Mouse (Mus musculus): ENCODE measurements around the gene Txnrd2. TPM values are rescaled to one million over a fixed set of nuclear protein-coding genes. Genes with fewer than 3 reads are reported as not detected.

Gene Txnrd2
- polyA plus RNA-seq, 1 experiment, result 4.3 TPM

GRCm38 (mm10) chr16:18436128-18436527 is 9.9 kb downstream of the Txnrd2 start:
- TF ChIP-seq CTCF (IDR thresholded peaks at IDR 0.05; ENCODE audit: control insufficient read depth, insufficient read depth, insufficient replicate concordance, low read depth, low read length), result no peak
- no peak for TF ChIP-seq POLR2A (IDR thresholded peaks at IDR 0.05; ENCODE audit: control insufficient read depth, low read depth, low read length)
- Histone ChIP-seq H3K36me3 (ENCODE audit: control insufficient read depth, insufficient read depth, low read length) (no peaks in the 10 kb centered on the region), H3K27ac (ENCODE audit: control insufficient read depth, insufficient read depth, low read depth, low read length) (no peak overlapping the region), H3K4me3 (ENCODE audit: control insufficient read depth, low read depth, low read length) (no peak overlapping the region), H3K27me3 (ENCODE audit: control insufficient read depth, insufficient read depth, low read length) (no peaks in the 10 kb centered on the region), H3K4me1 (ENCODE audit: control insufficient read depth, insufficient read depth, low read length) (no peaks in the 10 kb centered on the region)

- Histone ChIP-seq H3K36me3 (ENCODE audit: control insufficient read depth, insufficient read depth, low read length) (no peaks in the 10 kb centered on the region), H3K4me1 (ENCODE audit: control insufficient read depth, insufficient read depth, low read length) (peaks cover 2% of the 10 kb centered on the region; the same call in 1 of the 2 replicates), H3K27ac (ENCODE audit: control insufficient read depth, insufficient read depth, low read depth, low read length) (no peak overlapping the region), H3K27me3 (ENCODE audit: control insufficient read depth, insufficient read depth, low read length) (no peaks in the 10 kb centered on the region), H3K4me3 (ENCODE audit: control insufficient read depth, low read depth, low read length) (no peak overlapping the region)
- TF ChIP-seq CTCF (IDR thresholded peaks at IDR 0.05; ENCODE audit: control insufficient read depth, insufficient read depth, insufficient replicate concordance, low read depth, low read length) (peak; percentile 94), POLR2A (IDR thresholded peaks at IDR 0.05; ENCODE audit: control insufficient read depth, low read depth, low read length) (no peak)
Measured at GRCm38 (mm10) chr16:18443385-18443841, 17.2 kb downstream of the Txnrd2 start.

- Histone ChIP-seq H3K4me3 (ENCODE audit: control insufficient read depth, low read depth, low read length) (no peak overlapping the region), H3K4me1 (ENCODE audit: control insufficient read depth, insufficient read depth, low read length) (peaks cover 2% of the 10 kb centered on the region; the same call in 1 of the 2 replicates), H3K27me3 (ENCODE audit: control insufficient read depth, insufficient read depth, low read length) (no peaks in the 10 kb centered on the region), H3K27ac (ENCODE audit: control insufficient read depth, insufficient read depth, low read depth, low read length) (no peak overlapping the region), H3K36me3 (ENCODE audit: control insufficient read depth, insufficient read depth, low read length) (no peaks in the 10 kb centered on the region)
- TF ChIP-seq POLR2A (IDR thresholded peaks at IDR 0.05; ENCODE audit: control insufficient read depth, low read depth, low read length) (no peak), CTCF (IDR thresholded peaks at IDR 0.05; ENCODE audit: control insufficient read depth, insufficient read depth, insufficient replicate concordance, low read depth, low read length) (no peak)
Measured at GRCm38 (mm10) chr16:18447243-18447642, 21.1 kb downstream of the Txnrd2 start.

GRCm38 (mm10) chr16:18448104-18448503 is 21.9 kb downstream of the Txnrd2 start:
- H3K27ac ChIP-seq (ENCODE audit: control insufficient read depth, insufficient read depth, low read depth, low read length), result no peak overlapping the region
- H3K27me3 ChIP-seq (ENCODE audit: control insufficient read depth, insufficient read depth, low read length), result no peaks in the 10 kb centered on the region
- no peak for TF ChIP-seq POLR2A (IDR thresholded peaks at IDR 0.05; ENCODE audit: control insufficient read depth, low read depth, low read length)
- no peak for TF ChIP-seq CTCF (IDR thresholded peaks at IDR 0.05; ENCODE audit: control insufficient read depth, insufficient read depth, insufficient replicate concordance, low read depth, low read length)
- H3K4me3 ChIP-seq (ENCODE audit: control insufficient read depth, low read depth, low read length), result no peak overlapping the region
- no peaks in the 10 kb centered on the region for H3K36me3 ChIP-seq (ENCODE audit: control insufficient read depth, insufficient read depth, low read length)
- peaks cover 2% of the 10 kb centered on the region; the same call in 1 of the 2 replicates for H3K4me1 ChIP-seq (ENCODE audit: control insufficient read depth, insufficient read depth, low read length)

- Histone ChIP-seq H3K27ac (ENCODE audit: control insufficient read depth, insufficient read depth, low read depth, low read length) (no peak overlapping the region), H3K27me3 (ENCODE audit: control insufficient read depth, insufficient read depth, low read length) (no peaks in the 10 kb centered on the region), H3K4me3 (ENCODE audit: control insufficient read depth, low read depth, low read length) (no peak overlapping the region), H3K4me1 (ENCODE audit: control insufficient read depth, insufficient read depth, low read length) (peaks cover 2% of the 10 kb centered on the region; the same call in 1 of the 2 replicates), H3K36me3 (ENCODE audit: control insufficient read depth, insufficient read depth, low read length) (no peaks in the 10 kb centered on the region)
- no peak for TF ChIP-seq CTCF (IDR thresholded peaks at IDR 0.05; ENCODE audit: control insufficient read depth, insufficient read depth, insufficient replicate concordance, low read depth, low read length)
- no peak for TF ChIP-seq POLR2A (IDR thresholded peaks at IDR 0.05; ENCODE audit: control insufficient read depth, low read depth, low read length)
Measured at GRCm38 (mm10) chr16:18449005-18449404, 22.8 kb downstream of the Txnrd2 start.

- no peaks in the 10 kb centered on the region for H3K36me3 ChIP-seq (ENCODE audit: control insufficient read depth, insufficient read depth, low read length)
- peaks cover 2% of the 10 kb centered on the region; the same call in 1 of the 2 replicates for H3K4me1 ChIP-seq (ENCODE audit: control insufficient read depth, insufficient read depth, low read length)
- H3K4me3 ChIP-seq (ENCODE audit: control insufficient read depth, low read depth, low read length), result no peak overlapping the region
- TF ChIP-seq POLR2A (IDR thresholded peaks at IDR 0.05; ENCODE audit: control insufficient read depth, low read depth, low read length) (no peak), CTCF (IDR thresholded peaks at IDR 0.05; ENCODE audit: control insufficient read depth, insufficient read depth, insufficient replicate concordance, low read depth, low read length) (no peak)
- H3K27ac ChIP-seq (ENCODE audit: control insufficient read depth, insufficient read depth, low read depth, low read length), result no peak overlapping the region
- no peaks in the 10 kb centered on the region for H3K27me3 ChIP-seq (ENCODE audit: control insufficient read depth, insufficient read depth, low read length)
Measured at GRCm38 (mm10) chr16:18451486-18452181, 25.4 kb downstream of the Txnrd2 start.

GRCm38 (mm10) chr16:18452361-18452862 is 26.2 kb downstream of the Txnrd2 start:
- no peaks in the 10 kb centered on the region for H3K27me3 ChIP-seq (ENCODE audit: control insufficient read depth, insufficient read depth, low read length)
- H3K4me1 ChIP-seq (ENCODE audit: control insufficient read depth, insufficient read depth, low read length), result peaks cover under 1% of the 10 kb centered on the region; the same call in 1 of the 2 replicates
- no peak overlapping the region for H3K27ac ChIP-seq (ENCODE audit: control insufficient read depth, insufficient read depth, low read depth, low read length)
- H3K36me3 ChIP-seq (ENCODE audit: control insufficient read depth, insufficient read depth, low read length), result no peaks in the 10 kb centered on the region
- no peak for TF ChIP-seq POLR2A (IDR thresholded peaks at IDR 0.05; ENCODE audit: control insufficient read depth, low read depth, low read length)
- TF ChIP-seq CTCF (IDR thresholded peaks at IDR 0.05; ENCODE audit: control insufficient read depth, insufficient read depth, insufficient replicate concordance, low read depth, low read length), result no peak
- no peak overlapping the region for H3K4me3 ChIP-seq (ENCODE audit: control insufficient read depth, low read depth, low read length)

Measured in testis, adult 2 months (tissue).